Mouse (Mus musculus) mouse trophoblast stem cell (cell line): ENCODE data around the gene Rbms1.
"Not testable (repeated sequence)": the region's sequence is repeated elsewhere in the genome, so short reads cannot be mapped to it uniquely, and the experiment has no call there.

Experiments used
- in situ Hi-C, 2 experiments: fragments of 300-500 bp; cut with MseI, MboI; formaldehyde crosslinking; loops; 2 replicates in 1 of 2; 3 replicates in 1 of 2; pipeline ENCODE4 v1.15.1; 2025

Rbms1 gene

DNA sequence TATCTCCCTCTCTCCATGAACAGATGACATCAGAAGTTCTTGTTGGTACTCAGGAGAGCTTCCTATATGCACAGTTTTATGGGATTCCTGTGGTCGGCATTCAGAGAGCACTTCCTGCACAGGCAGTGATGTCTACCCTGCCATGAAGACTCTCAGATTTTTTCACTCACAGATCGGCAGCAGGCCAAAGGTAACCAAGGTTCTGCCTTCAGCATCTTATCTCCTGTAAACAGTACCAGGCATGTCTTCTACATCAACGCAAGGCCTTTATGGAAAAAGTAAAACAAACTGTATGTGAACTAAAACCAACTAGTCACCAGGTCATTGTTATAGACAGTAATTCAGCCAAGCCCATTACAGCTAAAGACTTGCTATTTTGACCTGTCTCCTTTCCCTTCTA is 115.0 kb downstream of the Rbms1 start:
- in situ Hi-C loops, result no loop called here

DNA sequence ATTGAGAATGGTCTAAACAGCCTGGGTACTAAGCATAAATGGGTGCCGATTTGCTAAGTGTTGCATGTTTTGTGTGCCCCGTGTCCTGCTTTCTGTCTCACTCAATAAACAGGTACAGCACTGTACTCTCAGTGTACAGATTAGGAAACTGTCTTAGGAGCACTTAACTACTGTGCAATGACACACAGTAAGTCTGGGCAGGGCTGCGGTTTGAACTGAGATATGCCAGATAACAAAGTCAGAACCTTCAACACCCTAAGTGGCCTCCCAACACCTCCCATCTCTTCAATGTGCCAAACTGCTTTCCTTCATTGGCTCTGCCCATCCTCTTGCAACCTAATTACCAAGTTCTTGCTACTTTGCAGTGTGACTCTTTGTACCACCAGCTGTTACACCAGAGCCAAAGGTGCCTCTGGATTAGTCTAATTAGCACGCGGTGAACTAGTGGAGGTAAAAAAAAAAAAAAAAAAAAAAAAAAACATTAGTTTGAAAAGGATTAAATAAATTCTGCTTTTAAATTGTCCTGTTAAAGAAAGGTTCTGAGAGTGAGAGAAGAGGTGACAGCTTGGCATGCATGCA is 117.6 kb downstream of the Rbms1 start:
- in situ Hi-C loops, result no loop called here

DNA sequence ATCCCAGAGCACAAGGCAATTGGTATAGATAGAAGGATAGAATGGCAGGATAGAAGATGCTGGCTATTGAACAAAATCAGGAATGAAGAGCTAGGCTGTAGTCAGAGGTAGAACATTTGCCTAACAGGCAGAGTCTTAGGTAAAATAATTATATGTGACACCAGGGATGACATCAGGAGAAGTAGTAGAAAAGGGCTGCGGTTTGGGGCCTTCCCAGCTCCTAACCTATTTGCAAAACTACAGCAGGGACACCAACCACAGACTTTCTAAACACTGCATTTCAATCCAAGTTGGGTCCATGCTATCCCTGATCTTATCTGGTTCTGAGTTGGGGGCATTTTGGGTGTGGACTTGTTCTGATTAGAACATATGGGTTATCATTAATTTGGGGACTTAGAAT is 118.7 kb downstream of the Rbms1 start:
- in situ Hi-C loops, result no loop called here

DNA sequence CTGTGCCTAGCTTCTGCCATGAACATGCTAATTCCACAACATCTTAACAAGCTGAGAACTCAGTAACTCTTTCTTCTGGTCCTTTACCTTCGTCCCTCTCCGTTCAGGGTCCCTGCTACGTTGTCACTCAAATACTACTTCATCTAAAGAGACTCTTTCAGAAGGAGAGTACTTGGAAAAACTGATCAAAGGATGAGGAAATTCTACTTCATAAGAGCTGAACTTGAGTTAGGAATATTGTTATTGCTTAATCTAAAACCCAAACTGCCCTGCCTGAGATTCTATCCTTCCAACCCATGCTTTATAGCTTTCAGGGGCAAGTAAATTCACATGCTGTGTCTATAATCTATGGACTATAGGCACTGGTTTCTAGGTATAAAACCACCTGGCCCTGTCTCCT is 119.4 kb downstream of the Rbms1 start:
- in situ Hi-C loops, result no loop called here

DNA sequence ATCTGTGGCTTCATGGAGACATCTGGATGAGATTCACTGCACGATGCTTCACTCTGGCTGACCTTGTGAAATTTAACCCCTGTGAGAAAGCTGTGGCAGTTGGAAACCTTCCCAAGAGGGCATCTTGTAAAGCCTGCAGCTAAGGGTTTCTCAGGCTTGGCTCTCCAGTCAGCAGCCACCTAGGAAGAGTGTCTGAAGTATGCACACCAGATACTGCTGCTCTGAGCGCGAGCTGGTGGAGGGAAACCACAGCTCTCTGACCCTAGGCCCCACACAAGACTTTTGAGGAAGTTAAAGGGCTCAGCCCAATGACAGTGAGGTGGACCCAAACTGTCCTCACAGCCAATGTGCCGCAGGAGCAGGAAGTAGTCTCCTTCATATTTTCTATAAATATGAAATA is 120.0 kb downstream of the Rbms1 start:
- in situ Hi-C loops, result no loop called here

DNA sequence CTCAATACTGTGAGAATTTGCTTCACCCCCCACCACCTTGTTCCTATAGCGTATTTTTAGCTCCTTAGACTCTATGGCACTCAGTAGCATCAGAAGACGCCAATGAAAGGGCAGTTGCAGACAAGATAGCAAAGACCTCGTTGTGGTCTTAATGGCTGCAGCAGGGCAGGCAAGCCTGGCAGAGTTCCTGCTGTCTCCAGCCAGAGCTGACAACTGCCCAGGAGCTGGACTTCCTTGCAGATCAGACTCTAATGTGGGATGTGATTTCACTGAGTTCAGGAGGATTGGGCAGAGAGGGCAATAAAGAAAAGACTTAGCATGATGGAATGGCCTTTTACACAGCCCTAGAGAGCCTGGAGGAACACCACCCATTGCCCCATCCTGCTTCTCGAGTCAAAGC is 122.1 kb downstream of the Rbms1 start:
- in situ Hi-C loops, result no loop called here

DNA sequence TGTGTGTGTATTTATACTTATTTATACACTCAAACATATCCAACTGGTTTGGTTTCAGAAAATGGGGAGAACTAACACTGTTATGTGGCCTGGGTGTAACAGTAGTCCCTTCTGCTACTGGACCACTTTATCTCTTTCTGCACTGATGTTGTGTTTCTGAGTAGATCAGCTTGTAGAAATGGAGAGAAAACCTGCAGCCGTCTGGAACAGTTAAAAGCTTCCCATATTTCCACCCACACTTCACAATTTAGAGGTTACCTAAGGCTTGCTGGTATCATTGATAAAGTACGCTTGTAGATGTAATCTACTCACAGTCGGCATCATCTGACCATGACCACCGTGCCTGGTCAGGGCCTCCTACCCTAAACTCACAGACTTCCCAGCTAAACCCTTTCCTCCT is 123.5 kb downstream of the Rbms1 start:
- in situ Hi-C loops, result no loop called here

DNA sequence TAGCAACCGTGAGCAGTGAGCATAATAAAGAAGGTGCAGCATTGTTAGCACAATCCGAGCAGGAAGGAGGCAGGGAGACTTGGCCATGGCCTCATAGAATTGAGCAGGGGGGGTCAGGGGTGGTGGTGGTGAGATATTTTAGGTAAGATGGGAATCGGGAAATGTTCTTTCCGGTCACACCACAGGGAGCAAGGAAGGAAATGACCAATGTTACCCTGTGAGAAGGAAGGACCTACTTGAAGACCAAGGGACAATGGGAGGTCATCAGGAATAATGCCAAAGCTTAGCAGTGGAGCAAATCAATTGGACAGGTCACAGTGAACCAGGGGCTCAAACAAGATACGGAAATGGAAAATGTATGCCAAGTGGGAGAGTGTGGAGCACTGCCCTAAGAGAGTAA is 124.1 kb downstream of the Rbms1 start:
- in situ Hi-C loops, result no loop called here

DNA sequence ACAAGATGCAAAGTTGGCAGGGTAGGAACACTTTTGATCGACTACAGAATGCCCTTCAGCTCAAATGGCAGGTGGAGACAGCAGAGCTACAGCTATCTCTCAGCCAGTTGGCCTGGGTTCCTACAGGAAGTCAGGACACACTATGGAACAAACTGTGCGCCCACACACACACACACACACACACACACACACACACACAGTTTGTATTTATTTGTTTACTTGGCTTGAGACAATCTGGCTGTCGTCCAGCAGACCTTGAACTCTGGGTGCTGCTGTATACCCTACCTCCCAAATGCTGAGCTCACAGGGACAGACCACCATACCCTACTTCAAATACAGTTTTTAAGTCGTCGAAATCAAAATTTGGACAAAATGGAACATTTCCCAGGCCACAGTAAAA is 125.4 kb downstream of the Rbms1 start:
- in situ Hi-C loops, result no loop called here

DNA sequence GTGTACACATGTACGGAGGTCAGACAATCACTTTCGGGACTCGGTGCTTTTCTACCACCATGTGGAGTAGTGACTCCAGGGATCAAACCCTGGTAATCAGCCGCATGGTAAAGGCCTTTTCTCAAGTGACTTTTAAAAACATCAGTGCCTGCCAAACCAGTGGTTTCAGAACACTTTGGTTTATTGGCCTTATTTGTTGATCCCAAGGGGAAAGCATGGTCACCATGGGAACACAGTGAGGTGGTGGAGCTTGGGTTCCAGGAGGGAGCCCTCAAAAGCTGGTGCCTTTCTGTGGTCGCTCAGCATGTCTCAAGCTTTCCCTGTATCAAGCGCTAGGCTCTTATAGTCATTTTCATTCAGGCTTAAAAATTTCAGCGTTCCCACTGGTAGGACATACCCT is 126.8 kb downstream of the Rbms1 start:
- in situ Hi-C loops, result no loop called here

DNA sequence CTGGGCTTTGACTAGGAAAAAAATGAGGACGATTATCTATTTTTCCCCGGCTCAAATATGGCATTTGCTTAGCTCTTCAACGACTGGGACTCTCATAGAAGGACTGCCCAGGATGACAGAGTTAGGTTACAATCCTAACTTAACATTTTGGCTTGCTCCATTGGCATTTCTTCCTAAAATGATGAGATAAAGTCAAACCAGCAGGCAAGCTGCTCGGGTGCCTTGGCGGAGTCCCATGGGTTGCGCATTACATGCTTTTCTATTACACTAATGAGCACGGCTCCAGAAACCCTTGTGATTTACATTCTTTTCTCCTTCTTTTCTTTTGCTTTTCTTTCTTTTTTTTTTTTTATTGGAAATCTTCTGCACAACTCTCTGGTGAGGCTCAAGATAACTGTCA is 128.7 kb downstream of the Rbms1 start:
- in situ Hi-C loops, result no loop called here

DNA sequence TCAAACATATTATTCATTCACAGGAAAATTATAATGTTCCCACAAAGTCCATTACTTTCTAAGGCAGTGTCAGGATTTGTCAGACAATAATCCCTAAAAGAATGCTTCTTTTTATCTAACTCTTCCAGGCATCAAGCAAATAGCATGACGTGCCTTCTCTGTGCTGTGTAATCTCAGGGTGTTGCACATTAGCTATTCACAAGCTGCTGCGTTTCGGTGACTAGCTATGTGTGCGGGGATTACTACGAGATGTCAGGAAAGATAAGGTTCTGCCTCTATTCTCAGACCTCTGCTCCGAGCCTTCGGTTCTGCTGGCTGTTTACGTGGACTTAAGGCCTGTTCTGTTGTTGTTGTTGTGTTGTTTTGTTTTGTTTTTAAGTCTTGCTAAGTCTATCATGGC is 130.7 kb downstream of the Rbms1 start:
- in situ Hi-C loops, result no loop called here

DNA sequence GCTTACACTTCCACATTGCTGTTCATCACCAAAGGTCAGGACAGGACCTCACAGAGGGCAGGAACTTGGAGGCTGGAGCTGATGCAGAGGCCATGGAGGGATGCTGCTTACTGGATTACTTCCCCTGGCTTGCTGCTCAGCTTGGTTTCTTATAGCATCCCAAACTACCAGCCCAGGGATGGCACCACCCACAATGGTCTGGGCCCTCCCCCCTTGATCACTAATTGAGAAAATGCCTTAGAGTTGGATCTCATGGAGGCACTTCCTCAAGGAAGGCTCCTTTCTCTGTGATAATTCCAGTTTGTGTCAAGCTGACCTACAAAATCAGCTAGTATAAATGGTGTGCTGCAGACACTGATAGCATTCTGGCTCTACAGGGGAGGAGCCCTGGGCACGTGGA is 132.5 kb downstream of the Rbms1 start:
- in situ Hi-C loops, result not testable (repeated sequence)

DNA sequence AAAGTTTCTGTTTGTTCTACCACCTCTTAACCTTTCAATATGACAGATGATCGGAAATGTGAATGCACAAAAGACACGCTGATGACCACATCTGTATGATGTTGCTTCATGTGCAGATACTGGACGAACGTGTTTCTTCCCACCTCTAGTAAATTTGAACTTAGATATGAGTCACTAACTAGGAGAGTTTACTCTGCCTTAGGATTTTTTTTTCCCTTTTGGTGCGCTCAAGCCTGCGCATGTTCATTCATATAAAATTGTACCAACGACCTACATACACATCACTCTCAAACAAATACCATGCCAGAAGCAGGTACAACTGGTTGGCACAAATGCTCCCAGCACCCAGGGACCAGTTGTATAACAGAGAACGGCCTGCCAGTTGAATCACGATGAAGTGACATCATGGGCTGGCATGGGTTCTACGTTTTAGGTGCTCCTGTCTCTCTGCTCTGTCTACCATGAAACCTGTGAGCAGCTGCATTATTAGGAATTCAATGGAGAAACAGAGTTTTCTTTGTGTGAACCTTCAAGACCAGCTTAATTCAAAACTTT is 134.0 kb downstream of the Rbms1 start:
- in situ Hi-C loops, result no loop called here

DNA sequence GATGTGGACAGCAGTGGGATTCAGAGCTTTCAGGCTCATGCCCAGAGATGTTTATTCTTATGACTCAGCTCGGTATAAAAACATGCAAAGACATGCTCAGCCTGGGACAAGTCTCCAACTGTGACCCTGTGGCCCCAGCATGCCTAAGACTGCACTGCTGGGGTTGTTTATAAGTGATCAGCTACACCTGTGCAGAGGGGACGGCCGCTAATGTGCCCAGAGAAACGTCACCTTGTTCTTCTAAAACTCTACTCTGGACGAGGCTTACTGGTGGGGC is 135.9 kb downstream of the Rbms1 start:
- in situ Hi-C loops, result no loop called here

DNA sequence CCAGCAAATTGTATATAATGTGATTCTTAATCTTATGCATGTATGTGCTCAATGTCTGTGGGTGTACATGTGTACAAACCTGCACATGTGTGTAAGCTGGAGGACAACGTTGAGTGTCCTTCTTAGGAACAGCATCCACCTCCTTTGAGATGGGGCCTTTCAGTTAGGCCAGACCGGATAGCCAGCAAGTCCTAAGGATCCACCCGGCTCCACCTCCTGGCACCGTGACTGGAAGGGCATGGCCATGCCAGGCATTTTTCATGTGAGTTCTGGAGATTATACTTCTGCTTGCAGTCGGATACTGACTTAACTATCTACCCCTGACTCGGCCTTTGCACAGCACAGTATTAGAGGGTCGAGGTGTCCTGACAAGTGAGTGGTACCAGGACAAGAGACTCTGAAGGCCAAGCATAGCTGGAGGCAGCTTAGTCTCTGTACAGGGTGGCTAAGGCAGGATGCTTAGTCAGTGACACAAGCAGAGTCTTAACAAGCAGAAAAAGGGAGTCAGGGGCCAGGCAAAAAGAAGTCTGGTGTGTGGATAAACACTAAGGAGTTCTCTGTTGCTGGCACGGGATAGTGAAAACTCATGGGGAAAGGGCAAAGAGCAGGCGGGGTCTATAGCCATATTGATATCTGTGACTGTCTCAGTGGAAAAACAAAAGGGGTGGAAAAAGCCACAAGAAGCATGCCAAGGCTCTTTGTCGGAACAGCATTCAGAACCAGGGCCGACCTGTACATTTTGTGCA is 136.4 kb downstream of the Rbms1 start:
- in situ Hi-C loops, result no loop called here

DNA sequence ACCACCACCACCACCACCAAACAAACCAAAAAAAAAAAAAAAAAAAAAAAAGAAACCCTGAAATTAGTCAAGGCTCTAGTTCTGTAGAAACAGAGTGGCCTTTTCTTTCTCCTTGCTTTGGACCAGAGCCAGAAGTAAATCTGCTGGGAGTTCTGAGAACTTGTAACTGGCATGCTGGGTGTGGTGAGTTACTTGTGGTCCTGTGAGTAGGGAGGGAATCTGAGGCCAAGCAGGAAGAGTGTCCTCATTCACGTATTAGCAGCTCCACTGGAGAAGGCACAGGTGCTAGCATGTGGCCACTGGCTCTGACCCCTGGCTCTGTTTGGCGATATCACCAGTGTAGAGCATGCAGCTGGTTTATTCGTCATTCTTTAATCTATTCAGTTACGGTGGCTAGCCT is 137.3 kb downstream of the Rbms1 start:
- in situ Hi-C loops, result no loop called here

DNA sequence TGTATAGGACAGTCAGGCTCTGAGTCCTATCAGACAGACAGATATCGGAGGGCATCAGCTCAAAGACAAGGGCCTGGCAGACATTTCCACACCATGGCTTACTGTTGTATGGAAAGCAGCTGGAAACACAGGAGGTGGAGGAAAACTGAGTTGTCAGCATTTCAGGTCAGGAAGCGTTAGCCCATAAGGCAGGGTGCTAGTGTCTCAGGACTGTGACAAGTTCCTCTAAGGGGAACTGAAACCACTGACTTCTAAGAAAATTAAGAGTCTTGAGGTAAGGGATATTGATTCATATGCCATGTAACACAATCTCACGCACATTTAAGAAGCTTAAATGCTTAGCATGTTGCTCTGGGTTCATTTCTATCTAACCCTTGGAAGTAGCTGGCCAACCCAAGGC is 141.4 kb downstream of the Rbms1 start:
- in situ Hi-C loops, result no loop called here

DNA sequence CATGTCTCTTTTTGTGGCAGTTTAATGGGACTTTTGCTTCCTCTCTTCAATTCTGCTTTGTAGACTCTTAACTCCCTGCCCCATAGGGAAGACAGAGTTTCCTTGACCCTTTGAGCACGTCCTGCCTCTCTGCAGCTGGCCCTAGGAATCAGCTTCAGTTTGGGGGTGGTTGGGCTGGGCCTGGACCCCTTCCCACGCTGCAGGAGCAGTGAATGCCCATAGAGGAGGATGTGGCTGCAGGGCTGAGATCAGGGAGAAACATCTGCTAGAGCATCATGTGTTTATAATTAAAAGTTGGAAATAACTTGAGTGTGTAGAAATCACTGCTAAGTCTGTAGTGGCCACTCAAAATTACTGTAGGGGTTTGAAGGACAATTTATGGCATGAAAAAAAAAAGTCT is 144.4 kb downstream of the Rbms1 start:
- in situ Hi-C loops, result no loop called here

DNA sequence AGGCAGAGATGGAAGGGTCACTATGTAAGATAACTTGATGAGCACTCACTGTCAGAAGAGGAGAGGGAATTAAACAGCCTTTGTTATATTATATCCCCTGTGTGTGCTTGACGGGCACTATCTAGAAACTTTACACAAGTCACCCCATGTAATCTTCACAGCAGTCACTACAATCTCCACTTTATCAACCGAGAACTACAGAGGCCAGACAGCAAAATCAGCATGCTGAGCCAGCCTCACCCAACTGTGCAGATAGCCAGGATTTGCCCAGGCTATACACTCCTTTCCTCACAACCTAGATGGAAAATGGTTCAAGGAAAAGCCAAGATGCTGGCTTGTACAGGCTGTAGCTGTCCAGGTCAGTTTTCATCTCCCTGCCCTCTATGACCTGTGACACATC is 146.7 kb downstream of the Rbms1 start:
- in situ Hi-C loops, result no loop called here

DNA sequence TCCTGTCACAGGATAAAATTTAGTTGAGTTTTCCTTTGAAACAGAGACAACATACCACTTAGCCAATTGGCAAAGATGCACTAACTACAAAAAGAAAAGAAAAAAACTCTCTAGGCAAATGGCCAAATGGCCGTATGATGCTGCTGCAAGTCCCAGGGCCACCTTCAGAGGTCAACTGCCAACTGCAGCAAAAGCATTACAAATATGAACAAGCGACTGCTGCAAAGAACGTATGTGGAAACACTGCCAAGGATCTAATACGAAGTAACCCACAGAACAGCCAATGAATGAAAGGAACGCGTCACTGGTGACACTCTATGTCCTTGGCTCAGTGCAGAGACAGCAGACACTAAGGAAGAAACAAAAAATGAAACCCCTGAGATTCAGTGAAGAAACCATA is 148.2 kb downstream of the Rbms1 start:
- in situ Hi-C loops, result no loop called here

DNA sequence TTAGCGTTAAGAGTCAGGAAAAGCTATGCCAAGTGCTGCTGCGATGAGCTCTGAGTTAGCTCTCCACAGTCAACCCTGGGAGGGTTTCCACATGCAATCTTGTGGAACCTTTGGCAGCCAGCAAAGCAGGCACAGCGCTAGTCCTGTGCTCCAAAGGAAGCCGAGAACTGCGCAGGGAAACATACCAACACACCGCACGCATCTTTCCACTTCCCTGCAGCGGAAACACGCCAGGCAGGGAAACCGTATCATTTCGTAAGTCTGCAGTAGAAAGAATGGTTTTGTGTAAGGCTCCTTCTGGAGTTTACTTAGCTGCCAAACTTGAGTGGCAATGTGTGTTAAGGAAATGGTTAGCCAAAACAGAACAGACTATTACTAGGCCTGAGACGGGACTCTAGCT is 150.0 kb downstream of the Rbms1 start:
- in situ Hi-C loops, result no loop called here

DNA sequence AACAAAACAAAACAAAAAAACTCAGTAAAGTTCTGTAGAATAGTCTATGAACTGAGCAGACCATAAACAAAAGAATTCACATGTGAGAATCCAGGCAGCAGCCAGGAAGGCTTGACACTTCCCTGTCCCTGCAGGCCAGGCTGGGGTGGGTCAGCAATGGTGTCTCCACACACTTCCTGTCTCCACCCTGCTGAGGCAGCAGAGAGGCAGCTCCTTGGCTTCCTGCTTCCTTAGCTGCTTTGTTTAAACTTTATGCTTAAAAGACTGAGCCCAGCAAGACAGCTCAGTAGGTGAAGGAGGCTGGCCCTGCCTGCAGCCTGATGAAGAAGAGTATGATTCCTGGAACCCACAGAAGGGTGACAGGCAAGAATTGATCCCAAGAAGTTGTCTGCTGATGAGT is 152.4 kb downstream of the Rbms1 start:
- in situ Hi-C loops, result no loop called here

DNA sequence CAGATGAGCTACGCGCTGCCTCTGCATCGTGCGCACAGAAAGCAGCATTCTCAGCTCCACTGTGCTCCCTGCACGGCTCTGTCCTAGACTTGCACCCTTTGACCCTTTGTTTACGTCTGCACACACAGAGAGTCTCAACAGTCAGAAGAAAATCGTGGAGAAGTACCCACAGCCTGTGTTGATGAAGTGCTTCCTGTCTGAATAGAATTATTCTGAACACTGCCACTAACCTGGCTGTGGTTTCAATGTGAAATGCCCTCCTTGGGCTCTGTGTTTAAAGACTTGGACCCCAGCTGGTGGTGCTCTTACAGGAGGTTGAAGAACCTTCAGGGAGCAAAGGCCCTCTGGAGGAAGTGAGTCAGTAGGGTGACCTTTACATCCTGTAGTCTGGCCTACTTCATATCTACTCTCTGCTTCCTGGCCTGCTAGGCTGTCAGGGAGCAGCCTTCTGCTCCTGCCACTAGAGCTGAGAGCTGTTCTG is 153.5 kb downstream of the Rbms1 start:
- in situ Hi-C loops, result no loop called here
